Mouse (Mus musculus) bone marrow, adult 2 months (tissue): ENCODE measurements around the gene Mttp.

Experiments used
- CTCF ChIP-seq: fragments of 200-500 bp; IDR thresholded peaks from 2 replicates; pipeline ENCODE4 v1.5.1; 2011; ENCODE audit warnings: low read length, control low read depth; ENCODE audit not compliant: control insufficient read depth, insufficient read depth
- POLR2A ChIP-seq: fragments of 200-500 bp; IDR thresholded peaks from 2 replicates; pipeline ENCODE4 v1.6.1; 2011; ENCODE audit warnings: low read depth, mild to moderate bottlenecking, control low read depth, low read length, borderline replicate concordance; ENCODE audit not compliant: control insufficient read depth

DNA sequence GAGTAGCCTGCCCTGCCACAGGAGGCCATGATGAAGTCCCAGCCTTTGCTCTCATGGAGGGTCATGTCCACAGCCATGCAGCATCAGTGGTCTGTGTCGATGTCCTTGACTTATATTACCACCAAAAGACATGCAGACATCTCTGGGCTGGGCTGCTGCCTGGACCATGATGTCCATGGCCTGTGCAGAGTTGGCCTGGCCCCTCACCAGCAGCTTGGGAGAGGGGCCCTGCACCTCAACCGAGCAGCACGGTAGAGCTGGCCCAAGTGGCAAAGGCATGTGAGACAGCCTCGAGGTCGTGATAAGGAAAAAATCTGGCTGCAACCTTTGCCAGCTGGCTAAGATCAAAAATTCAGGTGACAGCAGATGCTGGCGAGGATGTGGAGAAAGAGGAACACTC is 5.1 kb downstream of the Mttp start:
- TF ChIP-seq POLR2A (no peak), CTCF (no peak)
